Mouse (Mus musculus) liver (tissue): ENCODE data around the gene Klhl22.

ENCODE experiments used
- DNase-seq: peaks from one replicate; pipeline ENCODE4 v3.0.0-alpha.2; 2020; ENCODE audit warnings: mixed read lengths

Klhl22 gene

GRCm38 (mm10) chr16:17833681-17834399 lies 74.4 kb downstream of the Klhl22 start:
- DNase-seq, result no peak

GRCm38 (mm10) chr16:17834543-17834942 lies 75.1 kb downstream of the Klhl22 start:
- DNase-seq, result no peak

- no peak for DNase-seq
These were observed 76.1 kb downstream of the Klhl22 start for GRCm38 (mm10) chr16:17835481-17835880.

GRCm38 (mm10) chr16:17838051-17838450 lies 78.6 kb downstream of the Klhl22 start, which contains the start of gene Car15:
Gene Car15 (minus strand): TSS chr16:17838364.
- DNase-seq, result no peak

GRCm38 (mm10) chr16:17839976-17840375 lies 80.6 kb downstream of the Klhl22 start:
- no peak for DNase-seq

GRCm38 (mm10) chr16:17842437-17842836 lies 83.0 kb downstream of the Klhl22 start:
- DNase-seq, result no peak
